Mouse (Mus musculus) heart, postnatal 0 days (tissue): ENCODE measurements at regions not wholly inside any gene's neighbourhood (a gene's known extent, or its start where the extent isn't known, plus 50 kb on each side); places are given as distances from the start of the nearest gene placed in this dataset.

Experiments used
- ATAC-seq: fragments of 200-750 bp; cut with Nextera tagmentation; 2 replicates; pipeline ENCODE4 v1.8.0; 2017; ENCODE audit warnings: low read depth, moderate number of reproducible peaks, moderate library complexity; ENCODE audit not compliant: insufficient read depth
- DNase-seq: peaks from one replicate; pipeline ENCODE4 v3.0.0-alpha.2; 2016; ENCODE audit warnings: low spot score
- H3K27ac ChIP-seq: fragments of 300-500 bp; sonication (generic); 2 replicates; pipeline ENCODE4 v1.5.1; 2014; ENCODE audit warnings: low read depth, mild to moderate bottlenecking
- H3K27me3 ChIP-seq: fragments of 300-500 bp; sonication (generic); 2 replicates; pipeline ENCODE4 v1.6.1; 2014; ENCODE audit warnings: low read length, mixed read lengths; ENCODE audit not compliant: control insufficient read depth, insufficient read depth
- H3K36me3 ChIP-seq: fragments of 300-500 bp; sonication (generic); replicated peaks from 2 replicates; pipeline ENCODE4 v1.6.1; 2014; ENCODE audit warnings: low read length, mixed read lengths; ENCODE audit not compliant: control insufficient read depth, insufficient read depth
- H3K4me1 ChIP-seq: fragments of 300-500 bp; sonication (generic); 2 replicates; pipeline ENCODE4 v1.6.1; 2014; ENCODE audit warnings: antibody characterized with exemption; ENCODE audit not compliant: control insufficient read depth, insufficient read depth
- H3K4me2 ChIP-seq: fragments of 300-500 bp; sonication (generic); 2 replicates; pipeline ENCODE4 v1.6.1; 2014; ENCODE audit warnings: low read depth, mild to moderate bottlenecking, low read length, moderate library complexity
- H3K4me3 ChIP-seq: fragments of 300-500 bp; sonication (generic); 2 replicates; pipeline ENCODE4 v1.5.1; 2014; ENCODE audit warnings: low read depth, low read length
- H3K9ac ChIP-seq: fragments of 300-500 bp; sonication (generic); replicated peaks from 2 replicates; pipeline ENCODE4 v1.6.1; 2014; ENCODE audit warnings: low read depth, low read length, mixed read lengths
- H3K9me3 ChIP-seq: fragments of 300-500 bp; sonication (generic); replicated peaks from 2 replicates; pipeline ENCODE4 v1.6.1; 2016; ENCODE audit warnings: low read length; ENCODE audit not compliant: control insufficient read depth
- CTCF ChIP-seq: IDR thresholded peaks from 2 replicates; pipeline ENCODE4 v1.5.1; 2016; ENCODE audit warnings: antibody characterized with exemption, control low read depth, low read depth
- EP300 ChIP-seq: IDR thresholded peaks from 2 replicates; pipeline ENCODE4 v1.6.1; 2016; ENCODE audit warnings: antibody characterized with exemption, low read depth
- WGBS: fragments of 180-500 bp; shearing (Covaris S2); extraction: QIAGEN DNeasy Blood & Tissue Kit; methylation state at CpG from one replicate; pipeline ENCODE4 v1.1.7; 2014; 5-methylcytosine and 5-hydroxymethylcytosine counted together

GRCm38 (mm10) chr15:96185429-96185828, 101.9 kb upstream of the Arid2 start:
- peak; percentile 77 for DNase-seq
- 1% methylated on average over 4 of the region's 4 CpGs for WGBS
- no peak overlapping the region for H3K4me3 ChIP-seq
- H3K9ac ChIP-seq: no peak overlapping the region
- TF ChIP-seq CTCF (no peak), EP300 (peak; percentile 44; the same call in 1 of the 2 replicates)
- ATAC-seq: peak; percentile 93
- H3K36me3 ChIP-seq: no peaks in the 10 kb centered on the region
- peaks cover 13% of the 10 kb centered on the region; the same call in 1 of the 2 replicates for H3K4me1 ChIP-seq
- H3K27ac ChIP-seq: peak overlapping the region; percentile 84
- H3K4me2 ChIP-seq: peak overlapping the region; percentile 31
- H3K27me3 ChIP-seq: no peaks in the 10 kb centered on the region
- H3K9me3 ChIP-seq: no peaks in the 10 kb centered on the region

- ATAC-seq (no peak), DNase-seq (no peak)
- Histone ChIP-seq H3K9me3 (no peaks in the 10 kb centered on the region), H3K4me2 (peak overlapping the region; percentile 4; the same call in 1 of the 2 replicates), H3K4me3 (no peak overlapping the region), H3K27ac (peak overlapping the region; percentile 84), H3K4me1 (peaks cover 13% of the 10 kb centered on the region; the same call in 1 of the 2 replicates), H3K9ac (no peak overlapping the region), H3K27me3 (no peaks in the 10 kb centered on the region), H3K36me3 (no peaks in the 10 kb centered on the region)
- TF ChIP-seq EP300: no peak
- no peak for TF ChIP-seq CTCF
- WGBS: 17% methylated on average over 5 of the region's 6 CpGs
Measured at GRCm38 (mm10) chr15:96185901-96186300, 101.4 kb upstream of the Arid2 start.

GRCm38 (mm10) chr15:96189551-96189950, 97.8 kb upstream of the Arid2 start:
- no peak overlapping the region for H3K4me2 ChIP-seq
- H3K27me3 ChIP-seq: no peaks in the 10 kb centered on the region
- H3K4me1 ChIP-seq: peaks cover 13% of the 10 kb centered on the region; the same call in 1 of the 2 replicates
- H3K4me3 ChIP-seq: no peak overlapping the region
- no peaks in the 10 kb centered on the region for H3K36me3 ChIP-seq
- H3K9ac ChIP-seq: no peak overlapping the region
- 60% methylated on average over 2 of the region's 2 CpGs for WGBS
- no peaks in the 10 kb centered on the region for H3K9me3 ChIP-seq
- DNase-seq (no peak), ATAC-seq (no peak)
- H3K27ac ChIP-seq: no peak overlapping the region
- TF ChIP-seq CTCF (no peak), EP300 (no peak)

- Histone ChIP-seq H3K4me2 (0 out of 2 replicates have a peak overlapping the region, but pooled peaks have one; percentile 18), H3K9ac (no peak overlapping the region), H3K27ac (no peak overlapping the region), H3K4me3 (no peak overlapping the region), H3K4me1 (0 out of 2 replicates have a peak, but pooled peaks cover 14% of the 10 kb centered on the region), H3K9me3 (no peaks in the 10 kb centered on the region), H3K27me3 (no peaks in the 10 kb centered on the region), H3K36me3 (no peaks in the 10 kb centered on the region)
- DNase-seq (no peak), ATAC-seq (no peak)
- WGBS: 64% methylated on average over 10 of the region's 10 CpGs
- TF ChIP-seq CTCF (no peak), EP300 (no peak)
Measured at GRCm38 (mm10) chr15:96197413-96197812, 89.9 kb upstream of the Arid2 start.

- TF ChIP-seq CTCF (no peak), EP300 (no peak)
- no peaks in the 10 kb centered on the region for H3K9me3 ChIP-seq
- no peak for DNase-seq
Measured at GRCm38 (mm10) chr15:96197932-96198331, 89.4 kb upstream of the Arid2 start.

GRCm38 (mm10) chr15:96201273-96201672, 86.0 kb upstream of the Arid2 start:
- H3K27ac ChIP-seq: no peak overlapping the region
- no peak overlapping the region for H3K4me3 ChIP-seq
- no peak overlapping the region for H3K4me2 ChIP-seq
- 0 out of 2 replicates have a peak, but pooled peaks cover 19% of the 10 kb centered on the region for H3K4me1 ChIP-seq
- TF ChIP-seq EP300: no peak
- TF ChIP-seq CTCF: no peak
- no peak overlapping the region for H3K9ac ChIP-seq
- no peaks in the 10 kb centered on the region for H3K27me3 ChIP-seq
- WGBS: 25% methylated on average over 3 of the region's 3 CpGs
- no peaks in the 10 kb centered on the region for H3K36me3 ChIP-seq
- ATAC-seq: no peak
- H3K9me3 ChIP-seq: no peaks in the 10 kb centered on the region
- DNase-seq: no peak

More at GRCm38 (mm10) chr15:96197932-96198331, 89.4 kb upstream of the Arid2 start:
- ATAC-seq: no peak
- WGBS: 60% methylated on average over 5 of the region's 5 CpGs
- H3K36me3 ChIP-seq: no peaks in the 10 kb centered on the region
- H3K4me2 ChIP-seq: no peak overlapping the region
- no peaks in the 10 kb centered on the region for H3K27me3 ChIP-seq
- 0 out of 2 replicates have a peak, but pooled peaks cover 19% of the 10 kb centered on the region for H3K4me1 ChIP-seq
- no peak overlapping the region for H3K4me3 ChIP-seq
- no peak overlapping the region for H3K27ac ChIP-seq
- H3K9ac ChIP-seq: no peak overlapping the region
